Mouse (Mus musculus): ENCODE data around the gene Ldb2.

Gene Ldb2

DNA sequence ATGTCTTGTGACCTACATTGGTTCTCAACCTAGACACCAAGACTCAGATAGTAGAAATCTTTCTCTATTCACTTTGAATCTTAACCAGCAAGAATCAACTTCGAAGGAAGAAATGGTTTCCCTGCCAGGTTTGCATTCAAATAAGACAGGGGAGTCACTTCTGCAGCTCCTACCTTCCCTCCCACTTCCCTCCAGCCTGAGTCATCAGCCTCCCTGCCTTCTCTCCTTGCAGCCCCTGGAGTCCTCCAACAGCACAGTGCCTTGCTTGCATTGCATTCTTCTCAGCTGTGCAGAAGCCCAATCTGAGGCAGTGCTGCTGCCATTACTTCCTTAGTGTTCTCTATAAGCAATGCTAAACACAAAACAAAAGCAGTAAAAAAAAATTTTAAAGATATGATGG is 79.6 kb downstream of the Ldb2 start:
- no peak for DNase-seq (ENCODE audit: inconsistent age in 2 of 2, low spot score in 1 of 2)

DNA sequence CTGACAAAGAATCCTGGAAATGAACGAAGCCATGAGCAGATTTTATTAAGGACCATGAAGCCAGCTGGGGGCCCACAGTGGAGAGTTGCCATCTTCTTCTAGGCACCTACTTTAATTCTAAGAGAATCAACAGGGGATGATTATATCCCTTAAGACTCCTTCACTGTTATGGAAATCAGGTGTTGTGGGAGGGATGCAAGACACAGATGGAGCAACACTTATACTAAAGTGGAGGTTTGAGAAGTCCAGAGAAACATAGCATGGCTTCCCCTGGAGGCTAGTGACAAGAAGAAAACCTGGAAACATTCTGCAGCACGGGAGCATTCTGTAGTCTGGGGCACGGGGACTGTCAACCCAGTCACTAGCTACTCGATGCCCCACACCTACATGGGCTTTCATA is 85.0 kb downstream of the Ldb2 start:
- DNase-seq (ENCODE audit: inconsistent age in 2 of 2, low spot score in 1 of 2) = no peak

DNA sequence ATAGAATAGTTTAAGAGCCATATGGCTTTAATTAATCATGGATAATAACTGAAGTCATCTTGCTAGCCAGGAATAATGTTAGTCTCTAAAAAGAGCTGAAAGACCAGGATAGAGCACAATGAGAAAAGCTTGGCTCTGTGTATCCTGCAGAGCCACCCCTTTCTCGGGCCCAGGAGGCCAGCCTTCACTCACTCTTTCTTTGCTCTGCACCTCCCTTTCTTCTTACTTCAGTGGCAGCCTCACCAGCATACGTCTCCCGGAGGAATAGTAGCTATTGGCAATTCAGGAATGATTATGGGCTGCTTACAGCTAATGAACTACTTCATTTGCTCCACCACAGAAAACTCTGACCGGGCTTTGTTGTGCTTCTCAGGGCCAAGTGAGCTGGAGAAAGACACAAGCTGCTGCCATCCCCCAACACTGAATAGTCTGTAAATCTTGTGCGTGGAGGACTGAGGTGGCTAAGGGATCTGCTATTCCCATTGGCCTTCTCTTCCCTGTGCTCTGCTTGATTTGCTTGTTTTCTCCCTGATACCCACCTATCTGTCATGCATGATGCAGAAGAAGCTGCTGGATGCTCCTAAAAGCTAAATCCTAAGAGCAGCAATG is 86.2 kb downstream of the Ldb2 start:
- no peak for DNase-seq (ENCODE audit: inconsistent age in 2 of 2, low spot score in 1 of 2)

- peak; percentile 16 to 53 for DNase-seq (ENCODE audit: inconsistent age in 2 of 2, low spot score in 1 of 2)
Measured at GRCm38 (mm10) chr5:44711211-44711610, 88.3 kb downstream of the Ldb2 start.

DNA sequence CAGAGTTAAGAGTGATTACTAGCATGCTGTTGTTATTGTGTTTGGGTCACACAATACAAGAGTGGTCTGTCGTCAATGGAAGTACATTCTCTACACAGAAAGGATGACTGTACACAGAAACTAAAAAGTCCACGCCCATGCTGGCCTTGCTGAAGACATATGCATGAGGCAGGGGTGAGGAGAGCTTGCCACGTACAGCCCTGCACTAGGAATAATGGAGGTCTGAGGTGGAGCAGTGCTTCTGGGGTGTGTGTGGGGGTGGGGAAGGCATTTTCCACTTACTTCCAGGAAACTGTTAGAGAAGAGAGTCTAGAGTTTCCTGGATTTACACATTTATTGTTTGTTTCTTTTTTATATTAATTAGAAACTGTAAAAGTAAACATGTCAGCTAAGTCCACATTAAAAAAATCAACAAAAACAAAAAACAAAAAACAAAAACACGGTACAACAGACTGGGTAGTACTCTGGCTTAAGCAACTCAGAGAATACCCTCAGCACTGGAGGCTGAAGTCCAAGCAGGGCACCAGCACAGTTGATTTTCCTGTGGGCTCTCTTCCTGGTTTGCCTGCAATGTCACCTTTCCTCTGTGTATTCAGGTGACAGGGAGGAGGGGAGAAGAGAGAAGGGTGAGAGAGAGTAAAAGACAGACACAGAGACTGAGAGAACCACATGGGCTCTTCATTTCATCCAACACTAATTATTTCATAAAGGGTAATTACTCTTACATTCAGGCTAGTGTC is 89.2 kb downstream of the Ldb2 start:
- no peak for DNase-seq (ENCODE audit: inconsistent age in 2 of 2, low spot score in 1 of 2)

DNA sequence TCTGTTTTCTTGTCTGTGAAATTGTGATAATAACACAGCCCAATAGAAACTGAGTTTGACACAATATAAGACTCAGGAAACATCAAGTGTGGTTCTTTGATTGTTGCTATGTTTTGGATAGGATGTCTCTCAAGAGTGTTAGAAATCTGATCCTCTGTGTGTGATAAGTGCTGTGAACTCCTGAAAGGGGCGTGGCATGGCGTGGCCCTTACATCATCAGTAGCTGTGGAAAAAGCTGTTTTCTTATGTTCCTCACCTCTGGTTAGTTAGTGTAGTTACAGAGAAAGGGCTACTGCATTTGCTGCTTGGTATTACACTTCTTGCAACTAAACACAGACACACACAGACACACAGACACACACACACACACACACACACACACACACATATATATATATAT is 90.2 kb downstream of the Ldb2 start:
- no peak for DNase-seq (ENCODE audit: inconsistent age in 2 of 2, low spot score in 1 of 2)

DNA sequence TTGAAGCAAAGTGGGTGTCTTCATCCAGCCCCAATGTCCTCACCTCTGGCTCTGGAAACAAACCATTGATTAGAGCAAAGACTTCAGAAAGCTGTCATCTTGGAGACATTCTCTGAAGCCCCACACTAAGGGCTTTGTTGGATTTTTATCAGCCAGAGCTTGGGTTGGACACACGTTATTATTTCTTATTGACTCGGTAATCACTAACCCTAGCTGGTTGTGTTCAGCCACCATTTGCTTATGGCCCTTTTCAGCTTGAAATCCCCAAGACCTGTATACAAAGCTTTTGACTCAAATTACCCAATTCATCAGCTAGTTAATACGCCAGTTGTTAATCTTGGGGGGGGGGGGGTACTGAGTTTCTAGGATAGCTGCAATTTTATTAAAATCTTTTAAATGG is 91.5 kb downstream of the Ldb2 start:
- no peak for DNase-seq (ENCODE audit: inconsistent age in 2 of 2, low spot score in 1 of 2)

DNA sequence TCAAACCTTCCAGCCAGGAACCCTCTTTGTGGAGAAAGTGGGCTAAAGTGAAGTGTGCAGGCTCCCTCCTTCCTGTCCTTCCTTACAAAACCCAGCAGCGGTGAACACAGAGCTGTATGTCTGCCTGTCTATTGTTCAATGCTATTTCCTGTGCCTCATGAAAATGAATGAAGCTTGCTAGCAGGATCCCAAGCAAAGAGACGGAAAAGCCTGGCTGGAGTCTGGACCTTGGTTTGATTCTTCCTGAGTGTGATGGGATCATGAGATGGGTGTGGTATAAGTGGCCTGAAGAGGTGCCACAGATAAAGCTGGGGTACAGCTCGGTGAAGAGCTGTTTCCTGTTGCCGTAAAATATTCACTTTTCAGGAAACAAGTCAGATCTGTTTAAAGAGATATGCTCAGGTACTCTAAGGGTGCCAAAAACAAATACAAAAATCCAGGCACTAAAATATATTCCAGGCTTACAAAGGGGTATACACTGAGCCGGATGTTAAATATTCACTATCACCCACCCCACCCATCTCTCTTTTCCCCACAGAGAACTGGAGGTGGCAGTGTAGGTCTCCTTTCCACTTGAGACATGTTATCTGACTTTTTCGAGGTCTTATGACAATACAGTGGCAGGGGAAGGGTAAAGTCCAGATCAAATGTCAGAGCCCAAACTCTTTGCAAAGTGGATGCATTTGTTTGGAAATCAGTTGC is 92.3 kb downstream of the Ldb2 start:
- DNase-seq (ENCODE audit: inconsistent age in 2 of 2, low spot score in 1 of 2) = peak; percentile 47 to 57

GRCm38 (mm10) chr5:44697993-44698392 is 101.5 kb downstream of the Ldb2 start:
- DNase-seq (ENCODE audit: inconsistent age in 2 of 2, low spot score in 1 of 2) = no peak

DNA sequence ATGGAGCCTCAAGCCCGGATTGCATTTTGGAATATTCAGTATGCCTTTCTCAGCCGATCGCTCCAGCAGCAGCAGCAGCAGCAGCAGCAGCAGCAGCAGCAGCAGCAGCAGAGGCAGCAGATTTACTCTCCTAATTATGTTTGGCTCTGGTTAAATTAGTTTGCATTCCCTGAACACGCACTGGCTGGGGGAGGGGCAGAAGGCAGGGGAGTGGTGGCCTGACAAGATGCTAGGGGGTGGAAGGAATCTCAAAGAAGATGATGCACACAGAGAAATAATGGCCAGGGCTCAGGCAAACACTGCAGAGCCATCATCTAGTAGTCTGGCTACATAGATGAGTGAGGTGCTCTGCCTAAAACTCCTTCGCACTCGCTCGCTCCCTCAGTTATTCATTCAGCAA is 102.9 kb downstream of the Ldb2 start:
- DNase-seq (ENCODE audit: inconsistent age in 2 of 2, low spot score in 1 of 2) = no peak

DNA sequence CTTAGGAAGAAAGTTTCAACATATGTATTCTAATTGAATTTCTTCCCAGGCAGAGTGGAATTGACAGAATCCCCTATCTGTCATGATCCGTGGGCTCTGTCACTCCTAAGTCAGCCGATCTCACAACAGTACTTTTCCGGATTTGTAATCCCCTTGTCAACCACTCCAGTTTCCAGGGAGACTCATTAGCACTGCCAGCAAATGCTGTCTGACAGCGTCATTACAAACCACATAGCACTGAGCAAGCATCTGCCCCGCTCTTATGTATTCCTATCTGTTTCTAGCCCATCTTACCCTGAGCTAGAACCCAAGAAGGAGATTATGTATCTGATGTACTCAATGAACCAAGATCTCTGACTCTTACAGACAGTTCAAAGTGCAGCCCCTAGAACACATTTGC is 105.8 kb downstream of the Ldb2 start:
- no peak for DNase-seq (ENCODE audit: inconsistent age in 2 of 2, low spot score in 1 of 2)

GRCm38 (mm10) chr5:44686344-44686743 is 113.1 kb downstream of the Ldb2 start:
- peak; percentile 22 to 61 for DNase-seq (ENCODE audit: inconsistent age in 2 of 2, low spot score in 1 of 2)

DNA sequence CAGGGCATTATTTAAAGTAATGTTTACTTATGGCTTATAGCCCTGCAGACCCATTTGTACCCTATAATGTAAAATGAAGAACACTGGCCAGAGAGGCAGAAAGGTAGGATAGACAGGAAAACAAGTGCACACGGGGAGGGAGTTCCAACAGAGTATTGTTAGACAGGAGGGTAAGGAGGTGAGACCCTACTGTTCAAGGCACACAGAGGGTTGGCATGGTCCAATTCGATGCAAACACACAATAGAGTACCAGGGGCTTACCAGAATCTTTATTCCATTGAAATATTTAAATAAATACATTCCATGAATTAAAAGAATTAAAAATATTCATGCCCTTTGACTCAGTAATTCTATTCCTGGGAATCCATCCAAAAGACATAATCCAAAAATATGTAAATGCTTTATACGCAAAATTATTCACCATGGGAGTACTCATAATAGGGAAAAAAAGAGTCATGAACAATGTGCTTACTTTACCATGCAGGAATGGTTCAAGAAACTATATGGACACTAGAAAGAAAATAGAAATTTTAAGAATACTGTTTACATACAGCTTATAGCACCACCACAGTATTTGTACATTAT is 118.3 kb downstream of the Ldb2 start:
- DNase-seq (ENCODE audit: inconsistent age in 2 of 2, low spot score in 1 of 2) = no peak

DNA sequence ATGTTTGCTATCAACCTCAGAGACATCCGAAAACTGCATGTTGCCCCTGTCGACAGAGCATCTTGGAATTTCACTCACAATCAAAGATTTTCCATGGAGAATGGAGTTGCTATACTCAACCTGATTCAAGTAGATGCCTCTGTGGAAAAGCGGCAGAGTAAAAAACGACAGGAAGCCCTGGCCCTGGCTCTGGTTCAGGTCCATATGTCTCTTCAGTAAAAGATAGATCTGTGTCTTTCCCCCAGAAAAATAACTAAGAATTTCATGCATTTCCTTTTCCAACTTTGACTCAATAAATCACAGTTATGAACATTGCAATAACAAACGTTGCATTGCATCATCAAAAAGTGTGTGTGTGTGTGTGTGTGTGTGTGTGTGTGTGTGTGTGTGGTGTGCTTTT is 121.7 kb downstream of the Ldb2 start:
- no peak for DNase-seq (ENCODE audit: inconsistent age in 2 of 2, low spot score in 1 of 2)

DNA sequence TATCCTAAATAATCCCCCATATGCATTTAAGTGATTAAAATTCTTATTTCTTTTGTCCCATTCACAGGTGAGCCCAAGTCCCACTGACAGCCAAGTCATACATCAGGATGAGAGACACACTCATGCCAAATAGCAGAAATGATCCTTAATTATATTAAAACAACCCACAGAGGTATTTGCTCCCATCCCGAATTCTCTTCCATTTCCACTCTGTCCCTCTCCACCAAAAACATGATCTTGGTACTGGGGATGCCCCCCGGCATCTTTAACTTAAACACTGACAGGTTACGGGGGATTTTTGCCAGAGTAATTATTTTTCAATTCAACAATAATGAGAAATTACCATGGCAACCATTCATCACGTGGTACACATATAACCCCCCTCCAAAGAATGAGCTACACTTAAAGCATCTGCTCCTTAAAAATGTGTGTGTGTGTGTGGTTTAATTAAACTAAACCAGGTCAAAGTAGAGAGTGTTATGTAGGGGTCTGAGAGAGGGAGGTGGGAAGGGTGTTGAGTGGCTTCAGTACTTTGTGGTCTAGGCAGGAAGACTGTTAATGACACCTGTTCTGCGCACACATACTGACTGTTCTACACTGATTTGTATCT is 123.2 kb downstream of the Ldb2 start:
- DNase-seq (ENCODE audit: inconsistent age in 2 of 2, low spot score in 1 of 2) = no peak

- DNase-seq (ENCODE audit: inconsistent age in 2 of 2, low spot score in 1 of 2) = peak in 1 of 2 experiments; percentile 6
Measured at GRCm38 (mm10) chr5:44670336-44670735, 129.1 kb downstream of the Ldb2 start.

- DNase-seq (ENCODE audit: inconsistent age in 2 of 2, low spot score in 1 of 2) = no peak
Measured at GRCm38 (mm10) chr5:44667907-44668306, 131.6 kb downstream of the Ldb2 start.

DNA sequence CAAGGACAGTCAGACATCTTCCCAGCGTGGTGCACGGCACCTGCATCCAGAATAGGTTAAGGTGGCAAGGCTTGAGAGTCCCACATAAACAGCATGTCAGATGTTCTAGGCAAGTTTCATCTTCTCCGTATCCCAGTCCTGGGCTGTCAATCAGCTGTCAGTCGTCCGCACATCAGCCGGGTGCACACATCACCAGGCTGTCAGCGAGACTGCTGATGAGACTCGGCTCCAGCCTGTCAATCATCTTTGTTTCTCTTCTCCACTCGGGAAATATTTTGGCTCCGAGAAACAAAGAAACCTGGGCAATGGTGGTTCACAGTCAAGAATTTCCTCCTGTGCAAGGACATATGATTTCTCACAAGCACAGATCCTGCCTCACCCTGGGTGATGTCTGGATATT is 132.1 kb downstream of the Ldb2 start:
- DNase-seq (ENCODE audit: inconsistent age in 2 of 2, low spot score in 1 of 2) = no peak

- DNase-seq (ENCODE audit: inconsistent age in 2 of 2, low spot score in 1 of 2) = no peak
Measured at GRCm38 (mm10) chr5:44659651-44660050, 139.8 kb downstream of the Ldb2 start.

- DNase-seq (ENCODE audit: inconsistent age in 2 of 2, low spot score in 1 of 2) = no peak
Measured at GRCm38 (mm10) chr5:44656707-44657106, 142.8 kb downstream of the Ldb2 start.

DNA sequence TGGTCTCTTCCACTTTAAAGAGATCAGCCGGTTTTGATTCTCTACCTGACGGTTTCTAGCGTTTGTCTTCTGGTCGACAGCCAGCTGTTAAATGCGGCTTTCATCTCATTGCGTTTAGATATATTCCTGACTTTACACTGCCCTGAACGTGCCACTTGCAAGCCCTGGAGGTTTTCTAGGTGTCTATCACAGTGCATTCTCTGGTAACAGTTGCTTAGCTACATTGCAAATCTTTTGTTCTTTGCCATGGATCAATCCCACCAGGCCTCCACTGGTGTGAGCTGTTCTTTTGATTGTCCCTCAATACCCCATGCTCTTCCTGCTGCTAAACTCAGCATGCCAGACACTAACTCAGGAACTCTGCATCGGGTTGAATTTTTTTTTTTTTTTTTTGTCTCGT is 145.1 kb downstream of the Ldb2 start:
- DNase-seq (ENCODE audit: inconsistent age in 2 of 2, low spot score in 1 of 2) = no peak

GRCm38 (mm10) chr5:44646842-44647190 is 152.7 kb downstream of the Ldb2 start:
- DNase-seq (ENCODE audit: inconsistent age in 2 of 2, low spot score in 1 of 2) = no peak
